Mouse (Mus musculus) cerebellum, adult 9-10 months (tissue): Measurements from ENCODE around the gene Supt5.

Experiments
- DNase-seq: peaks from one replicate; pipeline ENCODE4 v3.0.0; 2022

Gene Supt5

DNA sequence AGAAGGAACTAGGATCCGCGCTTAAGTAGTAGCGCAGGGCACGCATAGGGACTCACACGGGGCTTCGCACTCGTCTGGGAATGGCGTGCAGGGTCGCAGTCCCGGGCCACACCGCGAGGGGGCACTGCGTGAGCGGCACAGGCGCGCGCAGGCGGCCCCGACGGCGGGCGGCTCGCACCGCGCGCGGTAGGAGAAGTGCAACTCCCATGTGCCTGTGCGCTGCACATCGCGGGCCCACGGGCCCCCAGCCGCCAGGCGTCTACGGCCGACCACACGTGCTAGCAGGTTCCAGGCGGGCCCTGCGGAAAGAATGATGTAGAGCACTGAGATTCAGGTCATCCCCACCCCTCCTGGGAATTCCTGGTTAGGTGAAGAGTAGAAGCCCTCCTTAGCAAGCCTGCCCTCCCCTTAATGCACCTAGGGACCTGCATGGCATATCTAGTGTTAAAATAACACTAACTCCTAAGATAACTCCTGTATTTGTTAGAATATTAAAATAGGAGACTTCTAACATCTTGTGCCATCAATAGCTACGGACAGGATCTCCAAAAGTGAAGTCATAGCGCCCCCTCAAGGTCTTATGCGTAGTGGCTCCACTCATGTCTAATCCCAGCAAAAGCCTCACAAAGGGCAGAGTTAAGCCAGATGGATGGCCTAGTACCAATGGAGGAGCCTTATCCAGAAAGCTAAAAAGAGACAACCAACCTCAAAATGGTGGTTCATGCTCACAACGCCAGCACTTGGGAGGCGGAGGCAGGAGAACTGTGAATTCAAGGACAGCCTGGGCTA lies 39.5 kb downstream of the Supt5 start:
- DNase-seq = peak; percentile 74

DNA sequence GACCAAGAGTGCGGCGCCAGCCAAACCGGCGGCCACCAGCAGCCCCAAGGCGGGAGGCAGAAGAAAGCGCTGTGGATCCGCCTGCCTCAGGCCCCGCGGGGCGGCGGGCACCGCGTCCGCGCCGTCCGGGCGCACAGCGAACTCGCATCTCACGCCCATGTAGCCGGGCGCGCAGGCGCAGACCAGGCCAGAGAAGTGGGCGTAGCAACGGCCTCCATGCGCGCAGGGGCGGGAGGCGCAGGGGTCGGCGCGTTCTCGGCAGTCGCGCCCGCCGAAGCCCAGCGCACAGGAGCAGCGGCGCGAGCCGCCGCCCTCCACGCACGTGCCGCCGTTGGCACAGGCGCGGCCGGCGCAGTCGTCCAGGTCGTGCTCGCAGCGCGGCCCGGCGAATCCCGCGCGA lies 44.1 kb downstream of the Supt5 start:
- DNase-seq = no peak

DNA sequence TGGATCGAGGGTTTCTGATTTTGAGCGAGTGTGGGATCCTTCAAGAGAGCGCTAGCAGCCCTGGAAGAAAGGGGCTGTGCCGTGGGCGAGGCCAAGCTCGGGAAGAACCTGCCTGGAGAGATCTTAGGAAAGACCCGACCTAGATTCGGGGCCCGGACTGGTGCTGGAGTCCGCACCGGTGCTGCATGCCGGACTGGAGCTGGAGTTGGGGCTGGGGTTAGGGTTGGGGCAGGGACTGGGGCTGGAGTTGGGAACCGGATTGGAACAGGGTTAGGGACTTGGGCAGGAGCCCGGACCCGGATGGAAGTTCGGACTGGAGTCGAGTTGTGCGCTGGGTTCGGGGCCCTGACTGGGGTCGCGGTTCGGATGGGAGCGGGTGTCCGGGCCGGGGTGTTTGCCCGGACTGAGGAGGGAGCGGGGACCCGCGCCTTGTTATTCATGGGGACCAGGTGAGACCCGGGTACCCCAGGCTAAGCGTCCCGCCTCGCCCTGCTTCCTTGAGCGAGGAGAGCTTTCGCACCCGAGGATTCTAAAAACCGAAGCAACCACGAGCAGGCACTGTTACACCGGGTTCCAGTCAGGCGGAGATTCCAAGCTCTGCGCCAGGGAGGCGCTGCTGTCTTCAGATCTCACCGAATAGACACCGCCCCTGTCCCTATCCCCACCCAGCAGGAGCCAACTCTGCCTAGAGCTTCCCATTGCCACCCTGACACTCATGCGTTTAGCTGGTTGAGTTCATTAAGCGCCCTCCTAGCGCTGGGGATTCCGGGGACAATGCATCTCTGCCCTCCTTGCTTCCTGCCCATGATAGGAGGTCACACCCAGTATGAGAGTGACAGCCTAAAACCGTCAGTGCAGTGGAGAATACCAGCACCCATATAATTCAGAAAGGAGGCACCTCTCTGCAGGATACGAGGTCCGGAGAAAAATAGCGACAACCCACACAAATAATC lies 47.6 kb downstream of the Supt5 start, which contains the start of gene Selenov:
TSS of gene Selenov (minus strand) at position 549 of the 953 bp plus-strand sequence.
- DNase-seq = peak; percentile 5

DNA sequence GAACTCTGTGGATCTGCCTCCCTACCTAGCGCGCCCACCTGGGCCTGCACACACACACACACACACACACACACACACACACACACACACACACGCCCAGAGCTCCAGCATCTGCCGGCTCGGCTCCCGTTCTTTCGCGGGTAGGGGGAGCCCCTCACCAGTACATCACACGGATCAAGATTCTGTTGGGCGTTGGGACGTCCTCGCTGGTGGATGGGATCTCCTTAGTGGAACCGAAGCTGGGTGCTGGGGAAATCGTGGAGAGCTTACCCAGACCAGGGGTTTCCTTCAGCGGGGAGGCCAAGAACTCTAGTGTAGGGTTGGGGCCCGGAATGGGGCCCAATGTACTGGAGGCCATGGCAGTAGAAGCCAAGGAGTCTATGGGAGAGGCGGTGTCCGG lies 48.4 kb downstream of the Supt5 start:
- DNase-seq = peak; percentile 2

DNA sequence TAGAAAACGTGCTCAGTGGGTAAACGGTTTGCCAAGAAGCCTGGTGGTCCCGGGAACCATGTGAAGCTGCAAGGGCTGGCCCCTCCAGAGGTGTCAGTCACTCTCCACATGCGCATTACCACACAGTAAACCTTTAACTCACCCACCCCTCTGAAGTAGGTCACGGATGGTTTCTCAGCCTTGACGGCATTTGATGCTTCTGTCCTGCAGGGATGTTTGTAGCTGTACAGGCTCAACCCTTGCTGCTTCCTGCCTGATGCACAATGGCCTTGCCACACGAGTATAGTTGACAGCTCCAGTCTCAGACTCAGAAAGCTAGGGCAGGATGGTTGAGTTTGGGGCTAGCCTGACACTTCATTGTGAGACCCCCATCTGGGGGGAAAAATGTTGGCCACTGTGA lies 57.9 kb downstream of the Supt5 start:
- DNase-seq = no peak

DNA sequence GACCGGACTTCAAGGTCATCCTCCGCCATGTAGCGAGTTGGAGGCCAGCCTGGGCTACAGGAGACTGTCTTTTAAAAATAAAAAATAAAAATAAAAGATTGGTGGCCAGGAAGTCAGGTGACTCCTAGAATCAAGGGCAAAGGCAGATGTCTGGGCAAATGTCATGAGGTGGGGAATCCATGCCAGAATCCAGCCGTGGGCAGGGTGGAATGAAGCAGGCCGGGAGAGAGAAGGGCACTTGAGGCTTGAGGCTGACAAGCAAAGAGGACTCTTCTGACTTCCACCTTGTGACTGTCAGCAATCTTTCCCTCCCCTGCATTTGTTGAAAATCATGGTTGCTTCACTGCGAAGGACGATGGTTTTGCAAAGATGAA lies 60.3 kb downstream of the Supt5 start:
- DNase-seq = no peak

DNA sequence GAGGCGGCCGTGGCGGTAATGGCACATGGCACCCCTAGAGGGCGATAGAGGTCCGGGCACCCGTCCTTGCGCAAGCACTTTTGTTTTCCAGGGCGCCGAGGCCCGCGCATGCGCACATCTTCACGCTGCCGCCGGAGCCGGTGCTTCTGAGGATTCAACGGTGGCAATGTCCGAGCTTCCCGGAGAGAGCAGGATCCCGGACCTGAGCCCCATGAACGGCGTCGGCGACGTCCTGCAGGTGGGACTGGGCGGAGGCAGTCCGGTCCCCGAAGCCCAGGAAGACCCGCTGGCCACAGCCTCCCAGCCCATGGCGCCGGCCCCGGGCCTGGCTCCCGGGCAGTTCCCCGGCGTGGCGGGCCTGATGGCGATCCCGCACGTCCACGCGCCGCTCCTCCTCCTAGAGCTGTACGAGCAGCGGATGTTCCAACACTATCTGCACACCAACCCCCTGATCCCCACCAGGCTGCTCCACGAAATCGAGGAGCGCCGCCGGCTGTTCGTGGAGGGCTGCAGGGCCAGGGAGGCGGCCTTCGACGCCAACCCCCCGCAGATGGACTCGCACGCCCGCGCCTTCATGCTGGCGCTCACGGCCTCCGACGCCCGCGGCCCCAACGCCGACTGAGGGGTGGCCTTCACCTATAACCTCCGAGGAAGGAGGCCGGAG lies 60.8 kb downstream of the Supt5 start, which contains the start of gene Eid2b:
TSS of gene Eid2b (plus strand) at position 125 of the 664 bp plus-strand sequence.
- DNase-seq = peak; percentile 96

DNA sequence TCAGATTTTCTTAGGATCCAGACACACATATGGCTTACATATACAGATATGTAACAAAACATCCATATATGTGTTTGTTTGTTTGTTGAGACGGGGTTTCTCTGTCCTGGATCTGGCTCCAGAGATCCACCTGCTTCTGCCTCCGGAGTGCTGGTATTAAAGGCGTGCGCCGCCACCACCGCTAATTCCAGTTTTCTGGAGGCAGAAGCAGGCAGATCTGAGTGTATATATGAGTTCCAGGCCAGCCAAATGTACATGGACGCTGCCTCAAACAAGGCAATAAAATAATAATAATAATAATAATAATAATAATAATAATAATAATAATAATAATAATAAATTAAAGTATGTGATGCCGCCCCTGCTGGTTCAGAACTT lies 61.3 kb downstream of the Supt5 start:
- DNase-seq = no peak

DNA sequence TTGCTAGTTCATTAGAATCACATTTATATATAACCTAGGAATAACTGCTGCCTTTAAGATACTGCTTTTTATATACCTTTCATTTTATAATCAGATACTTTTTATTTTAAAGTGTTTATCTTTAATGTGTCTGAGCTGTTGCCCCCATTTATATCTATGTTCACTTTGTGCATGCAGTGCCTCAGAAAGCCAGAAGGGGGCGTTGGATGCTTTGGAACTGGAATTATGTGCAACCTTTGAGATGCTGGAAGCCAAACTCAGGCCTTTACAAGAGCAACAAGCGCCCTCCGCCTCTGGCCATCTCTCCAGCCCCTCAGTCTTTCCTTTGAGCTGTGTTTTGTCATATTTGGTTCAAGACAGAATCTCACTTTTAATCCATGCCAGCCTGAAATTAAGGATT lies 66.8 kb downstream of the Supt5 start:
- no peak for DNase-seq

DNA sequence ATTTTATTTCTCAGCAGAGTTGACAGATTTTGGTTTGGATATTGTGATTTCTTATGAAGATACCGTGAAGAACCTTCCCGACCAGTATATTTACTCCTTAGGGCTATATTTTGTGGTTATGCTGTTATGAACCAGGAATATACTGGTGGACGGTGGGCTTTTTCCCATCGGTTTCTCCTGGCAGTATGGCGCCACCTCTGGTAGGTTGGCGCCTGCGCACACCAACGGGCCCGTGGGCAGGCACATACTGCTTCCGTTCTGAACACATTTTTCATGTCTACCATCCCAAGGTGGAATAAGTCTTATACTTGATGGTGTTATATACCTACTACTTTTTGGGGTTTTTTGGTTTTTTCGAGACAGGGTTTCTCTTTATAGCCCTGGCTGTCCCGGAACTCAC lies 69.2 kb downstream of the Supt5 start:
- no peak for DNase-seq

DNA sequence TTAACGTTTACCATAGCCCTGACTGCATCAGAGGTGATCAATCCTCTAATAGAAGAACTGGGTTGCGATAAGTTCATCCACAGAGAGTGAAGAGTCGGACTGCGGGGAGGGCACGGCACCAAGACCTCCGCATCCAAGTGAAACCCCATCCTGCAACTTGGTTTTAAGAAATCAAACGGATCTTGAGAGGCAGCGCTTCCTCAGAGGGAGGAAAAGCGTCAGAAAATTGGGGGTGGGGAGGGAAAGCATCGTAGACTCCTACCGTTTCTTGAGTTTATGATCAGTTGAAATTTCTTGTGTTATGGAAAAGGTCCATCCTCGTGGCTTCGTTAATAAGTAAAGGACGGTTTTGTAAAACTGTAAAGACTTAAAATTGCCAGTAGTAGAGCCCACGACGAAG lies 70.0 kb downstream of the Supt5 start:
- no peak for DNase-seq

DNA sequence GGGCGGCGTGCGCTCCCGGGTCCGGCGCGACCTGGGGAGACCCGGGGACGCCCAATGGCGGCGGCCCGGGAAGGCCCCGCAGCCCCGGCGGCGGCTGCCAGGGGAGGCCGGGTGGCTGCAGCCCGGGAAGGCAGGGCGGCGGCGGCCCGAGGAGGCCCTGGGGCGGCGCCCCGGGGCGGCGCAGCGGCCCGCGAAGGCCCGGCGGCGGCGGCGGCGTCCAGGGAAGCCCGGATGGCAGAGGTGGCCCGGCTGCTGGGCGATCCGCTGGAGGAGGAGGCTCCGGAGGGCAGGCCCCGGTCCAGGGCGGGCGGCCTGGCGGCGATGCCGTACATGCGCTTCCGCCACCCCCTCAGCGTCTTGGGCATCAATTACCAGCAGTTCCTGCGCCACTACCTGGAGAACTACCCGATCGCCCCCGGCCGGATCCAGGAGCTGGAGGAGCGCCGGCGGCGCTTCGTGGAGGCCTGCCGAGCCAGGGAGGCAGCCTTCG lies 70.5 kb downstream of the Supt5 start:
- peak; percentile 58 for DNase-seq

DNA sequence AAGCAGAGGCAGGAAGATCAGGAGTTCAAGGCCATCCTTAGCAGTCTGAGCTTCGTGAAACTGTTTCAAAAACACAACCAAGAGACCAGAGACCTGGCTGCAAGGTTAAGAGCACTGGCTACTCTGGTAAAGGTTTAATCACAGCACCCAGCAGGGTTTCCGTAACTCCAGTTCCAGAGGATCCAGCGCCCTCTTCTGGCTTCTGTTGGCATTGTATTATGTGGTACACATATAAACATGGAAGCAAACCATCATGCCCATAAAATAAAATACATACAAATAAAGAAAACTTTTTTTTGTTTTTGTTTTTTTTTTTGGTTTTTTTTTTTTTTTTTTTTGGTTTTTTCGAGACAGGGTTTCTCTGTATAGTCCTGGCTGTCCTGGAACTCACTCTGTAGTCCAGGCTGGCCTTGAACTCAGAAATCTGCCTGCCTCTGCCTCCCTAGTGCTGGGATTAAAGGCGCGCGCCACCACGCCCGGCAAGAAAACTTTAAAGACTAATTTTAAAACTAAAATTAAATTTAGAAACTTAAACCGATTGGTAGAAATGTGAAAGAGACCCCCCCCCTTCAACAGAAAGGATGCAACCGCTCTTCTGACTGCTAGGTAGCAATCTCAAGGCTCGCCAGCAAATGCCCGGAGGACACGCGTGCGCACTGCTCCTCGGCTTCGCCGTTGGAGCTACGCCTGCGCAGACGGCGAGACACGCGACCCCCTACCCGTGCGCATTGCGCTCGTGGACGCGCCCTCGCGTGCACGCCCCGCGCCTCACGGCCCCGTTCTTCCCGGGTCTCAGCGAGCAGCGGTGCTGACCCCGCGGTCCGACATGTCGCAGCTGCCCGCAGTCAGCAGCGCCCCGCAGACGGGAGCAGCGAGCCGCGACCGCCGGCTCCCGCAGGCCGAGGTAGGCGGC lies 71.2 kb downstream of the Supt5 start, which contains the start of gene Eid2:
TSS of gene Eid2 (plus strand) at position 753 of the 913 bp plus-strand sequence.
- DNase-seq = peak; percentile 91

DNA sequence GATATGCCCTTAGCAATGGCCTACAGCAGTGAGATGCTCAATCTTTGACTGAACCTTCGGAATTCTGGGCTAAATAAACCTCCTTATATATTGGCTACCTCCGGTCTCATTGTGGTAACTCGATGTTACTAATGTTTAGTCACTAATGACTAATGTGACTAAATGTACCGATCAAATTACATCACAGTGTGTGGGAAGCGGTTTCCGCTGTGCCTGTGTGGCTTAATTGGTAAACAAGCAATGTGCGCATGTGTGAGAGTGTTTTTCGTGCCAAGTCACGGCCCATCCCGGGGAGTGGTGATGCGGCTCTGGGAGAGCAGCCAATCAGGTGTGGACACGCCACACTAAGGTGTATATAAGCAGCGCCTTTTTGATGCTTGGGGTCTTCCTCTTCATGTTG lies 73.2 kb downstream of the Supt5 start:
- DNase-seq = no peak
